Mouse (Mus musculus): ENCODE results near the gene Yap1. TPM values are rescaled to one million over a fixed set of nuclear protein-coding genes. Genes with fewer than 3 reads are reported as not detected.
"Not testable (repeated sequence)": the region's sequence is repeated elsewhere in the genome, so short reads cannot be mapped to it uniquely, and the experiment has no call there.

Gene Yap1
- polyA plus RNA-seq, 1 experiment from 2014 or later, result 8.7 TPM

DNA sequence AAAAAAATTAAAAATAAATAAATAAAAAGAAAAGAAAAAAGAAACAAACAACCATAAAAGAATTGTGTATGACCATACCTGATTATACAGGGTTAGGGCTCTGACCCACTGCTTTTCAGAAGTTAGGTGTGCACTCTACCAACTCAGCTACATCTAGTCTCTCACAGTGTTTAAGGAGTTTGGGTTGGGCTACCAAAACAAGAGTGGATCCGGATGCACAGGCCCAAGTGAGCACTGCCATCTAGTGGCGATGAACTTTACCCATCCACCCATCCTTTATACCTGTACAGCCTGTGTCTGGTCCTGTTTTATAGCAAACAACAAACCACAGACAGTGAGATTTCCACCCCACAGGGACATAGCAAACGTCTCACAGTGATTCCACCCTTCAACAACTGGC is 106.9 kb downstream of the Yap1 start:
- DNase-seq (ENCODE audit: low spot score) (peak; percentile 74), ATAC-seq (peak; percentile 88)
- WGBS, result 1% methylated on average over 3 of the region's 3 CpGs
- Histone ChIP-seq H3K4me3 (ENCODE audit: low read depth, low read length) (no peak overlapping the region), H3K36me3 (ENCODE audit: control insufficient read depth, insufficient read depth, low read length) (no peaks in the 10 kb centered on the region), H3K9ac (ENCODE audit: low read length) (no peak overlapping the region), H3K27ac (ENCODE audit: low read depth, low read length) (no peak overlapping the region), H3K4me2 (ENCODE audit: low read length) (no peak overlapping the region), H3K4me1 (ENCODE audit: control insufficient read depth, insufficient read depth, low read length) (no peaks in the 10 kb centered on the region), H3K27me3 (replicated peaks; ENCODE audit: control insufficient read depth, insufficient read depth, low read length) (no peaks in the 10 kb centered on the region), H3K9me3 (replicated peaks; ENCODE audit: control insufficient read depth, low read length) (no peaks in the 10 kb centered on the region)

GRCm38 (mm10) chr9:7891796-7892195 is 112.6 kb downstream of the Yap1 start:
- not testable (repeated sequence) for H3K4me2 ChIP-seq (ENCODE audit: low read length); H3K27ac ChIP-seq (ENCODE audit: low read depth, low read length); ATAC-seq; H3K36me3 ChIP-seq (ENCODE audit: control insufficient read depth, insufficient read depth, low read length); H3K4me3 ChIP-seq (ENCODE audit: low read depth, low read length); H3K4me1 ChIP-seq (ENCODE audit: control insufficient read depth, insufficient read depth, low read length); DNase-seq (ENCODE audit: low spot score); H3K9ac ChIP-seq (ENCODE audit: low read length); H3K9me3 ChIP-seq (replicated peaks; ENCODE audit: control insufficient read depth, low read length); H3K27me3 ChIP-seq (replicated peaks; ENCODE audit: control insufficient read depth, insufficient read depth, low read length)
- WGBS, result 96% methylated on average over 1 of the region's 1 CpGs

- H3K36me3 ChIP-seq (ENCODE audit: control insufficient read depth, insufficient read depth, low read length), result no peaks in the 10 kb centered on the region
- no peak overlapping the region for H3K4me3 ChIP-seq (ENCODE audit: low read depth, low read length)
- no peaks in the 10 kb centered on the region for H3K27me3 ChIP-seq (replicated peaks; ENCODE audit: control insufficient read depth, insufficient read depth, low read length)
- no peak for DNase-seq (ENCODE audit: low spot score)
- H3K9me3 ChIP-seq (replicated peaks; ENCODE audit: control insufficient read depth, low read length), result no peaks in the 10 kb centered on the region
- H3K9ac ChIP-seq (ENCODE audit: low read length), result no peak overlapping the region
- 69% methylated on average over 1 of the region's 1 CpGs for WGBS
- H3K4me2 ChIP-seq (ENCODE audit: low read length), result no peak overlapping the region
- no peak for ATAC-seq
- no peak overlapping the region for H3K27ac ChIP-seq (ENCODE audit: low read depth, low read length)
- no peaks in the 10 kb centered on the region for H3K4me1 ChIP-seq (ENCODE audit: control insufficient read depth, insufficient read depth, low read length)
These were observed 113.2 kb downstream of the Yap1 start for GRCm38 (mm10) chr9:7891177-7891576.

- ATAC-seq, result no peak
- peaks cover 5% of the 10 kb centered on the region; the same call in 1 of the 2 replicates for H3K9me3 ChIP-seq (replicated peaks; ENCODE audit: control insufficient read depth, low read length)
- no peak for DNase-seq (ENCODE audit: low spot score)
These were observed 120.0 kb downstream of the Yap1 start for GRCm38 (mm10) chr9:7884346-7884745.

GRCm38 (mm10) chr9:7882304-7882865 is 122.0 kb downstream of the Yap1 start:
- ATAC-seq (no peak), DNase-seq (ENCODE audit: low spot score) (no peak)
- Histone ChIP-seq H3K27me3 (replicated peaks; ENCODE audit: control insufficient read depth, insufficient read depth, low read length) (no peaks in the 10 kb centered on the region), H3K4me3 (ENCODE audit: low read depth, low read length) (no peak overlapping the region), H3K9ac (ENCODE audit: low read length) (no peak overlapping the region), H3K4me2 (ENCODE audit: low read length) (no peak overlapping the region), H3K27ac (ENCODE audit: low read depth, low read length) (no peak overlapping the region), H3K4me1 (ENCODE audit: control insufficient read depth, insufficient read depth, low read length) (no peaks in the 10 kb centered on the region), H3K36me3 (ENCODE audit: control insufficient read depth, insufficient read depth, low read length) (no peaks in the 10 kb centered on the region), H3K9me3 (replicated peaks; ENCODE audit: control insufficient read depth, low read length) (peaks cover 5% of the 10 kb centered on the region; the same call in 1 of the 2 replicates)
- WGBS, result 91% methylated on average over 1 of the region's 1 CpGs

More at GRCm38 (mm10) chr9:7884346-7884745, 120.0 kb downstream of the Yap1 start:
- no peak overlapping the region for H3K4me3 ChIP-seq (ENCODE audit: low read depth, low read length)
- no peaks in the 10 kb centered on the region for H3K4me1 ChIP-seq (ENCODE audit: control insufficient read depth, insufficient read depth, low read length)
- H3K4me2 ChIP-seq (ENCODE audit: low read length), result no peak overlapping the region
- no peak overlapping the region for H3K27ac ChIP-seq (ENCODE audit: low read depth, low read length)
- no peaks in the 10 kb centered on the region for H3K27me3 ChIP-seq (replicated peaks; ENCODE audit: control insufficient read depth, insufficient read depth, low read length)
- WGBS, result 94% methylated on average over 3 of the region's 3 CpGs
- no peaks in the 10 kb centered on the region for H3K36me3 ChIP-seq (ENCODE audit: control insufficient read depth, insufficient read depth, low read length)
- no peak overlapping the region for H3K9ac ChIP-seq (ENCODE audit: low read length)

Other genes with a start within 250 kb of the Yap1 start
- gene Tmem123, start 240.6 kb downstream of the Yap1 start, polyA plus RNA-seq (2014; fragmentation: Nextera tagmentation; extraction: Ambion mirVana), result 40.7 and 43.9 TPM in 2 replicates
- gene Birc2, start 167.5 kb downstream of the Yap1 start, polyA plus RNA-seq (2014; fragmentation: Nextera tagmentation; extraction: Ambion mirVana), result 52.8 and 58.5 TPM in 2 replicates
- 1.3 and 1.9 TPM in 2 replicates for gene Birc3, start 131.4 kb downstream of the Yap1 start, polyA plus RNA-seq (2014; fragmentation: Nextera tagmentation; extraction: Ambion mirVana)
- gene Cfap300, start 38.2 kb upstream of the Yap1 start, polyA plus RNA-seq (2014; fragmentation: Nextera tagmentation; extraction: Ambion mirVana), result 17.4 and 18.1 TPM in 2 replicates
- gene Cep126, start 129.7 kb upstream of the Yap1 start, polyA plus RNA-seq (2014; fragmentation: Nextera tagmentation; extraction: Ambion mirVana), result 2.0 and 3.0 TPM in 2 replicates

Data from forebrain, embryonic 14.5 days (tissue).